ENCODE assay signal across 7 mouse cellular contexts in the genomic region with DNA sequence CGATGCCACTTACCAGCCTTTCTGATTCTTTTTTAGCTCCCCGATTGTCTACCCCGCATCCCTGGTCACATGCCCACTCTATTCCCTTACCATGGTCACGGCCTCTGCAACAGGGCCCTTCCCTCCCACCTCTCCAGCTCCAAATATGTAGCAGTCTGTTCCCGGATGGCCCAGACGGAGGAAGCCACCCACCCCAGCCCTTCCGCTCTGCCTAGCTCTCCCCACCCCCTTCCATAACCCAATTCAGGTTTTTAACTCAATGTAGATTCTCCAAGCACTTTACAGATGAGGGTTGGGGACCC. TPM values are rescaled to one million over a fixed set of nuclear protein-coding genes. Genes with fewer than 3 reads are reported as not detected.
DNase-seq lines count a peak whose midpoint lies in the region; ATAC-seq and TF ChIP-seq lines count a peak whose summit lies in the region.

No protein-coding gene starts in this region.

- H3K36me3 ChIP-seq in embryonic facial prominence, embryonic 12.5 days: peaks cover 60% of the 10 kb centered on the region
- peaks cover 46% of the 10 kb centered on the region for H3K36me3 ChIP-seq in hindbrain, embryonic 15.5 days
- H3K36me3 ChIP-seq in lung, postnatal 0 days (ENCODE audit: insufficient read depth, low read length): peaks cover 40% of the 10 kb centered on the region

- peak; percentile 76 for DNase-seq in lung, postnatal 0 days (ENCODE audit: low spot score)
- DNase-seq in urinary bladder, postnatal 25 days (ENCODE audit: low spot score): no peak
- DNase-seq in c-Kit-positive CD71-positive TER-119-positive erythroid progenitor cells, embryonic 14.5 days (ENCODE audit: low spot score): no peak

- peaks cover 14% of the 10 kb centered on the region for H3K4me1 ChIP-seq in bone marrow, adult 2 months (ENCODE audit: control insufficient read depth, insufficient read depth, low read length)
- peaks cover 88% of the 10 kb centered on the region for H3K4me1 ChIP-seq in embryonic facial prominence, embryonic 12.5 days
- H3K4me1 ChIP-seq in hindbrain, embryonic 15.5 days (replicated peaks): peaks cover 89% of the 10 kb centered on the region
- peaks cover 59% of the 10 kb centered on the region for H3K4me1 ChIP-seq in lung, postnatal 0 days (ENCODE audit: insufficient read depth, low read depth, low read length)

- 85% methylated on average over 7 of the region's 7 CpGs for WGBS in bone marrow, adult 2 months
- WGBS in embryonic facial prominence, embryonic 12.5 days: 54% methylated on average over 7 of the region's 7 CpGs
- 54% methylated on average over 7 of the region's 7 CpGs for WGBS in hindbrain, embryonic 15.5 days
- WGBS in lung, postnatal 0 days: 33% methylated on average over 7 of the region's 7 CpGs

- no peak overlapping the region for H3K4me2 ChIP-seq in embryonic facial prominence, embryonic 12.5 days (replicated peaks)
- no peak overlapping the region for H3K4me2 ChIP-seq in hindbrain, embryonic 15.5 days
- no peak overlapping the region for H3K4me2 ChIP-seq in lung, postnatal 0 days (replicated peaks; ENCODE audit: low read depth, low read length)

- no peak for TF ChIP-seq CTCF in bone marrow, adult 2 months (IDR thresholded peaks at IDR 0.05; ENCODE audit: control insufficient read depth, insufficient read depth, low read length)
- no peak for TF ChIP-seq CTCF in lung, postnatal 0 days (IDR thresholded peaks at IDR 0.05)

- no peak for ATAC-seq in embryonic facial prominence, embryonic 12.5 days (ENCODE audit: insufficient number of reproducible peaks, insufficient read depth, low FRiP score, low TSS enrichment)
- no peak for ATAC-seq in hindbrain, embryonic 15.5 days (ENCODE audit: low FRiP score, low read depth)
- ATAC-seq in lung, postnatal 0 days: no peak
- ATAC-seq in activated CD4-positive, CD25-positive, alpha-beta regulatory T cell, adult 4 months: no peak

- no peaks in the 10 kb centered on the region for H3K27me3 ChIP-seq in embryonic facial prominence, embryonic 12.5 days
- H3K27me3 ChIP-seq in hindbrain, embryonic 15.5 days: no peaks in the 10 kb centered on the region
- H3K27me3 ChIP-seq in lung, postnatal 0 days (replicated peaks; ENCODE audit: insufficient read depth, low read length): no peaks in the 10 kb centered on the region

- peak overlapping the region; percentile 27; the same call in 1 of the 2 replicates for H3K9ac ChIP-seq in embryonic facial prominence, embryonic 12.5 days
- no peak overlapping the region for H3K9ac ChIP-seq in hindbrain, embryonic 15.5 days
- no peak overlapping the region for H3K9ac ChIP-seq in lung, postnatal 0 days (replicated peaks; ENCODE audit: low read depth)

- peak; percentile 46; the same call in 1 of the 2 replicates for TF ChIP-seq EP300 in lung, postnatal 0 days (IDR thresholded peaks at IDR 0.05)

- no peak overlapping the region for H3K4me3 ChIP-seq in bone marrow, adult 2 months (replicated peaks; ENCODE audit: control insufficient read depth, low read depth, low read length)
- H3K4me3 ChIP-seq in embryonic facial prominence, embryonic 12.5 days: no peak overlapping the region
- no peak overlapping the region for H3K4me3 ChIP-seq in hindbrain, embryonic 15.5 days
- H3K4me3 ChIP-seq in lung, postnatal 0 days (ENCODE audit: low read depth, low read length): no peak overlapping the region

- no peaks in the 10 kb centered on the region for H3K9me3 ChIP-seq in embryonic facial prominence, embryonic 12.5 days
- H3K9me3 ChIP-seq in hindbrain, embryonic 15.5 days: no peaks in the 10 kb centered on the region
- no peaks in the 10 kb centered on the region for H3K9me3 ChIP-seq in lung, postnatal 0 days (ENCODE audit: low read length)

- H3K27ac ChIP-seq in bone marrow, adult 2 months (ENCODE audit: control insufficient read depth, insufficient read depth, low read depth, low read length, poor library complexity): peak overlapping the region; percentile 30; the same call in 1 of the 2 replicates
- peak overlapping the region; percentile 63 for H3K27ac ChIP-seq in embryonic facial prominence, embryonic 12.5 days
- H3K27ac ChIP-seq in hindbrain, embryonic 15.5 days (replicated peaks): peak overlapping the region; percentile 67
- H3K27ac ChIP-seq in lung, postnatal 0 days (ENCODE audit: low read length): peak overlapping the region; percentile 98

- no peak for TF ChIP-seq POLR2A in bone marrow, adult 2 months (IDR thresholded peaks at IDR 0.05; ENCODE audit: borderline replicate concordance, control insufficient read depth, low read depth, low read length)

RNA-seq across cellular contexts. Expression of a gene that starts 8.6 kb away (rescaled TPM):
- 36.0 and 53.2 TPM in 2 replicates for polyA plus RNA-seq in bone marrow, adult 2 months (2011; ENCODE audit: insufficient read depth, insufficient read length, low replicate concordance, missing spikeins)
- 33.4 and 35.1 TPM in 2 replicates for polyA plus RNA-seq in embryonic facial prominence, embryonic 12.5 days (2016; fragmentation: Nextera tagmentation; extraction: Ambion mirVana)
- 22.6 and 26.0 TPM in 2 replicates for polyA plus RNA-seq in hindbrain, embryonic 15.5 days (2015; fragmentation: Nextera tagmentation; extraction: Ambion mirVana)
- 13.2 and 14.2 TPM in 2 replicates for polyA plus RNA-seq in lung, postnatal 0 days (2015; fragmentation: Nextera tagmentation; extraction: Ambion mirVana)
- polyA plus RNA-seq in activated CD4-positive, CD25-positive, alpha-beta regulatory T cell, adult 4 months (2017; shearing (Covaris generic)): 1 to 10 TPM; 7.3 to 9.2 TPM

RNA-seq across cellular contexts. Expression of a gene that starts 9.1 kb away (rescaled TPM):
- polyA plus RNA-seq in bone marrow, adult 2 months (2011; ENCODE audit: insufficient read depth, insufficient read length, low replicate concordance, missing spikeins): 200 and 277 TPM in 2 replicates
- 151 and 159 TPM in 2 replicates for polyA plus RNA-seq in embryonic facial prominence, embryonic 12.5 days (2016; fragmentation: Nextera tagmentation; extraction: Ambion mirVana)
- 295 and 319 TPM in 2 replicates for polyA plus RNA-seq in hindbrain, embryonic 15.5 days (2015; fragmentation: Nextera tagmentation; extraction: Ambion mirVana)
- polyA plus RNA-seq in lung, postnatal 0 days (2015; fragmentation: Nextera tagmentation; extraction: Ambion mirVana): 203 and 305 TPM in 2 replicates
- polyA plus RNA-seq in activated CD4-positive, CD25-positive, alpha-beta regulatory T cell, adult 4 months (2017; shearing (Covaris generic)): 100 to 1,000 TPM; 132 to 177 TPM

RNA-seq across cellular contexts. Expression of a gene that starts 16.0 kb away (rescaled TPM):
- 8.8 and 23.7 TPM in 2 replicates for polyA plus RNA-seq in bone marrow, adult 2 months (2011; ENCODE audit: insufficient read depth, insufficient read length, low replicate concordance, missing spikeins)
- polyA plus RNA-seq in embryonic facial prominence, embryonic 12.5 days (2016; fragmentation: Nextera tagmentation; extraction: Ambion mirVana): 11.6 and 13.0 TPM in 2 replicates
- 10.1 and 12.7 TPM in 2 replicates for polyA plus RNA-seq in hindbrain, embryonic 15.5 days (2015; fragmentation: Nextera tagmentation; extraction: Ambion mirVana)
- 10.4 and 11.7 TPM in 2 replicates for polyA plus RNA-seq in lung, postnatal 0 days (2015; fragmentation: Nextera tagmentation; extraction: Ambion mirVana)
- polyA plus RNA-seq in activated CD4-positive, CD25-positive, alpha-beta regulatory T cell, adult 4 months (2017; shearing (Covaris generic)): 10 to 100 TPM; 18.0 to 22.7 TPM

RNA-seq across cellular contexts. Expression of a gene that starts 16.1 kb away (rescaled TPM):
- polyA plus RNA-seq in bone marrow, adult 2 months (2011; ENCODE audit: insufficient read depth, insufficient read length, low replicate concordance, missing spikeins): 3.4 and 3.7 TPM in 2 replicates
- polyA plus RNA-seq in embryonic facial prominence, embryonic 12.5 days (2016; fragmentation: Nextera tagmentation; extraction: Ambion mirVana): 8.4 and 8.5 TPM in 2 replicates
- polyA plus RNA-seq in hindbrain, embryonic 15.5 days (2015; fragmentation: Nextera tagmentation; extraction: Ambion mirVana): 61.4 and 71.3 TPM in 2 replicates
- polyA plus RNA-seq in lung, postnatal 0 days (2015; fragmentation: Nextera tagmentation; extraction: Ambion mirVana): 5.1 and 5.5 TPM in 2 replicates
- polyA plus RNA-seq in activated CD4-positive, CD25-positive, alpha-beta regulatory T cell, adult 4 months (2017; shearing (Covaris generic)): under 1 TPM; 0.74 to 0.96 TPM

RNA-seq across cellular contexts. Expression of a gene that starts 18.3 kb away (rescaled TPM):
- polyA plus RNA-seq in bone marrow, adult 2 months (2011; ENCODE audit: insufficient read depth, insufficient read length, low replicate concordance, missing spikeins): 131 and 178 TPM in 2 replicates
- 457 and 481 TPM in 2 replicates for polyA plus RNA-seq in embryonic facial prominence, embryonic 12.5 days (2016; fragmentation: Nextera tagmentation; extraction: Ambion mirVana)
- 503 and 517 TPM in 2 replicates for polyA plus RNA-seq in hindbrain, embryonic 15.5 days (2015; fragmentation: Nextera tagmentation; extraction: Ambion mirVana)
- polyA plus RNA-seq in lung, postnatal 0 days (2015; fragmentation: Nextera tagmentation; extraction: Ambion mirVana): 463 and 491 TPM in 2 replicates
- 100 to 1,000 TPM; 338 to 428 TPM for polyA plus RNA-seq in activated CD4-positive, CD25-positive, alpha-beta regulatory T cell, adult 4 months (2017; shearing (Covaris generic))

Comparison
In these comparisons a context has a peak if more than half of its experiments do, and no peak if none do; other contexts are left out.
1. H3K27ac ChIP-seq: peak in every context shown above with its lines; median percentile 98 in lung, postnatal 0 days; 67 in hindbrain, embryonic 15.5 days; 63 in embryonic facial prominence, embryonic 12.5 days; 30 in bone marrow, adult 2 months.